Mouse (Mus musculus) liver, postnatal 0 days (tissue): ENCODE measurements around the gene Stbd1.

Experiments
- CTCF ChIP-seq: sonication (generic); IDR thresholded peaks from 2 replicates; pipeline ENCODE4 v1.5.1; 2016; ENCODE audit warnings: antibody characterized with exemption, low read depth
- EP300 ChIP-seq: IDR thresholded peaks from 2 replicates; pipeline ENCODE4 v1.6.1; 2016; ENCODE audit warnings: antibody characterized with exemption, low read depth, mild to moderate bottlenecking

GRCm38 (mm10) chr5:92602691-92603690 is at the start of gene Stbd1:
- no peak for TF ChIP-seq CTCF
- TF ChIP-seq EP300: no peak
